Mouse (Mus musculus): ENCODE results near the gene Ulbp1.
"Not testable (repeated sequence)": the region's sequence is repeated elsewhere in the genome, so short reads cannot be mapped to it uniquely, and the experiment has no call there.

The Ulbp1 gene

DNA sequence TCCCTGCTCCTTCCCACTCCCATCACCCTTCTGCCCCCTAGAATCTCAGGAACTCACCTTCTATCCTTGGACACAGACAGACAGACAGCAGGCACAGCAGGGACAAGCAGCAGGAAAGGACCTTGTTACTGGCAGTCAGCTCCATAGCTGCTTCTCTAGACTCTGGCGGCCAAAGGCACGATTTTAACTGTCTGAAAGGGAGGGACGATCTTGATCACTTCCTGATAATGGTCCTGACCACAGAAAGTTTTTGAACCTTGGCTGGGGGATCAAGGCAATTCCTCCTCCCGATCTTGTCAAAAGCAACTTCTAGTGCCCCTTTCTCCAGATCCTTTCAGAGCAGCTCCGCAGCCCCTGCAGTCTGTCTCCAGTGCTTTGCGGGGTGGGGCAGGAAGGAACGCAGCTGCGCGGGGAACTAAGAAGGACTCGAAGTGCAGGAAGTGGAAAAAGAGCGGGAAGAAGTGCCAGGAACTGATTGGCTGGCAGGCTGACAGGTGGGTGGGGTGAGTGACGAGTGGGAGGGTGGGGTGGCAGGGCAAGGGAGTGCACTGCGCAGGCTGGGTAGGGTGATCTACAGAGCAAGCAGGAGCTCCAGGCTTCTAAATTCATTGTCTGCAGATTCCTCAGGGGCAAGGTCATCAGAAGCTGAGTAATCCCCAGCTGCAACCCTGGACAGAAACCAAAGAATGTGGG is at the start of gene Ulbp1:
Ulbp1 (minus strand) TSS at position 442 of the 693 bp plus-strand sequence.
- peak; percentile 98 for DNase-seq (ENCODE audit: low read depth)

DNA sequence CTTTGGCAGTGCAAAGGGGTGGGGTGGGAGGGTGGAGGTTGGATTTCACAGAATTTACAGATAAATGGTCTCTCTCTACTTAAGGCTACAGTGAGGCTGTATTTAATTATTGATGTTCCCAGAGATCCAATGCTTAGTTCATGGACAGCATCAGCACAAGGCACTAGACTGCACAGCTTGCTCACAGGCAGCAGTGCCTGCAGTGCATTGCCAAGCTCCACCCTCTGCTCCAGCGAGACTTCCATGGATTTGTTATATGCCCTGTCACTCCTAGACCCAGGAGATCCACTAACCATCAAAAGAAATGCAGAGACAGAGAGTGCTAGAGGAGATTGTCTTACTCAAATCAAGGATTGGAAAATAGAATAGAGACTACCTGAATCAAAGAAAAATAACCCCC is 24.7 kb upstream of the Ulbp1 start:
- not testable (repeated sequence) for DNase-seq (ENCODE audit: low read depth)

DNA sequence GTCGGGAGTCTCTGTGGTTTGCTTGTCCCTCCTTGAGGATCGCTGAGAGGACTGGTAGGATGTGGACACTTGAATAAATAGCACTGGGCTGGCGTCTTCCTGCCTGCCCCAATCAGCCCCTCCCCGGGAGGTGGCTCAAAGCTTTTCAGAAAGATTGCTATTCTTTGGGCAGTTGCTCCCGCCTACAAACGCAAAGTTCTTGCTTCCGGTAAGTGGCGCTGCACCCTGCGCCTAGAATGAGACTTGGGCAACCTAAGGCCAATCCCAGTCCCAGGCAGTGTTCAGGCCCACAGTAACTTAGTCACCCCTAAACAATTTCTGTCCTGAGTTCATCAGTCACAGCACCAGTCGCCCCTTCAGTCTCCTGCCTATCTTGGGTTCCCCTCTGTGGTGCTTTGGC is 18.9 kb upstream of the Ulbp1 start:
- DNase-seq (ENCODE audit: low read depth): not testable (repeated sequence)

DNA sequence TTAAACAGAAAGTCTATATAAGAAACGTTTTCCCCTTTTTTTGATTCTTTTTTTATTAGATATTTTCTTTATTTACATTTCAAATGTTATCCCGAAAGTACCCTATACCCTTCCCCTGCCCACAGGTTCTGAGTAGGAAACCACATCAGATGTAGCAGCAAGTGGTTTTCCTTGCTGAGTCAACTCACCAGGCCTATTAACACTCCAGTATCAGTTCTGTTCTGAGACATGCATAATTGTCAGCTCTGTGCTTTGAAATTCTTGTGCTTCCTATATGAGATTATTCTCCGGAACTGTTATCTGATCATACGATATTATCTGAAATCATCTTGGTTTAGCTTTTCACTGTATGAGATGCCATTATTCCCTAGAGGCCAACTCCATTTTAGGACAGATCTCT is 10.2 kb upstream of the Ulbp1 start:
- peak; percentile 84 for DNase-seq (ENCODE audit: low read depth)

DNA sequence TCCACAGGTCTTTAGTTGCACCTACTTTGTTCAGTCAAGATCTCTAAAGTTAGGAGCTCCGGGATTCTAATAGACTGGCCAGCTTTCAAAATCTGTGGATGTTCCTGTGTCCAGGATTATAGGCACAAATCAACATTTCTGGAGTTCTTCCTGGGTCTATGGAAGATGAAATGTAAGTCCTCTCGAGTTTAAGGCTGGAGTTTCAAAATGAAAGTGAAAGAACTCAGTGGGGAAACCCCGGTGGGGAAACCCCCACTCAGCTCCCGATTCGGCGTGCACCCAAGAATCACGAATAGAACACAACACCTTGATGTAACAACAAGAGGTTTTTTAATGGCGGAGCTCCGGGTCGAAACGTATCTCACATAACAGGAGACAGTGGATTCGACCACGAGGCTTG is 787 bp upstream of the Ulbp1 start:
- DNase-seq (ENCODE audit: low read depth): not testable (repeated sequence)

DNA sequence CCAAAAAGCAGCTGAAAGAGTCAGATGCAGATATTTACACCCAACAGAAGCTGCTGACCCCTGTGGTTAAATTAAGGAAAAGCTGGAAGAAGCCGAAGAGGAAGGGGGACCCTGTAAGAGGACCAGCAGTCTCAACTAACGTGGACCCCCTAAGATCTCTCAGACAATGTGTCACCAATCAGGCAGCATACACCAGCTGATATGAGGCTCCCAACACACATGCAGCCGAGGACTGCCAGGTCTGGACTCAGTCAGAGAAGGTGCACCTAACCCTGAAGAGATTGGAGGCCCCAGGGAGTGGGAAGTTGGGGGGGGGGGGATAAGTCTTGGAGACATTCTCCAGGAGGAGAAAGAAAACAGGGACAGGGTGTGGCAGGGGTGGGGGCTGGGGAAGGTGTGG is 1.8 kb downstream of the Ulbp1 start:
- DNase-seq (ENCODE audit: low read depth): peak; percentile 36

DNA sequence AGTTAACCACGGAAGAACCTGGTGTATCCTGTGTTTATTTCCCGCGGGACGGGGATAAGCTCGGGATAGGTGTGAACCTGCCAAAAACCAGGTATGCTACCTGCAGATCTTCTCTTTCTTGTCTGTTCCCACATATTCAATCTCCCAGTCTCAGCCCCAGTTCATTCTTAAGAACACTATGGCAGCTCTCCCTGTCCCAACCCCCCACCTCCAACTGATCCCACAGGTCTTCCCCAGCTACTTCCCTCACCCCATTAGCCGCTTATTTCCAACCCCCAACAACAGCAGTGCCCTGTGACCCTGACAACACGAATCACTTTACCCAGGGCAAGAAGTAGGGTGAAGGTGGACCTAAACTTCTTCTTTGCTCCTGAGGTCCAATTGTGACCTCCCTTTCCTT is 3.0 kb downstream of the Ulbp1 start:
- DNase-seq (ENCODE audit: low read depth): peak; percentile 23

DNA sequence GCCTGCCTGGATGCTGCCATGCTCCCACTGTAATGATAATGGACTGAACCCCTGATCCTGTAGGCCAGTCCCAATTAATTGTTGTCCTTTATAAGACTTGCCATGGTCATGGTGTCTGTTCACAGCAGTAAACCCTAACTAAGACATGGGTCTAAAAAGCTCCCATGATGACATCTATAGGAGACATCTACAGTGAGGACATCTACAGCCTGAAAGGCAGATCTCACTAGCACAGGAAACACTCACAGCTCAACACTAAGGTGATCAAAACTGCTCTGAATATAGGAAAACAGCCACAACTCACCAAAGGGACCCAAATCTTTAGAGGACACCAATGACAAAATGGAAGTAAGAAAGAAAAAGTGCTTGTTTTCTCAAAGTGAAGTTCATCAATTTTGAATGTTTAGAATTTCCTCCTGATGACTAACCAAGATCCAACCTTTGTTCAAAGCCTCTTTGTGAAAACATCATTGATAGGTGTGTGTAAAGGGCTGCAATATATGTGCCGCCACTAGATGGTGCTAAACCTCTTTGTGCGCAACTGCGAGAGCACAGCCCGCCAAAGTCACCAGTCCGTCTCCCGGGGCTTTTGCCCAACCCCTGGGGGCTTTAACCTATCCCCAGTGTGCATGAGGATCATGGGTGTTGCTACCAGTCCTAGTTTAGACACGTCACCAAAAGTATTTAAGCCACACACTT is 3.6 kb downstream of the Ulbp1 start:
- DNase-seq (ENCODE audit: low read depth): peak; percentile 48

DNA sequence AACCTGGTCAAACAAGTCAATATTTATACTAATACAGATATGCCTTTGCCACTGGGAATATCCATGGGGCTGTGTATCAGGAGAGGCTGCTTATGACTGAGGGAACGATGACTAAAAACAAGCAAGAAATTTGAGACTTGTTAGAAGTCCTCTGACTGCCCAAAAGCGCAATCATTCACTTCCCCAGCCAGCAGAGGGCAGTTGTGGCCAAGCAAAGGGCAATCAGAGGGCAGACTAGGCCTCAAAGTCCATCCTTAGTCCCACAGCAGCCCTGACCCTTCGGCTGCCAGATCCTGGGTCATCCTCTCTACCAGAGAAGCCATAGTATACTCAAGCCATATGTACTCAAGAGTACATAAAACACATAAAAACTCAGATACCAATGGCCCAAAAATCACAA is 11.4 kb downstream of the Ulbp1 start:
- DNase-seq (ENCODE audit: low read depth): peak; percentile 73

DNA sequence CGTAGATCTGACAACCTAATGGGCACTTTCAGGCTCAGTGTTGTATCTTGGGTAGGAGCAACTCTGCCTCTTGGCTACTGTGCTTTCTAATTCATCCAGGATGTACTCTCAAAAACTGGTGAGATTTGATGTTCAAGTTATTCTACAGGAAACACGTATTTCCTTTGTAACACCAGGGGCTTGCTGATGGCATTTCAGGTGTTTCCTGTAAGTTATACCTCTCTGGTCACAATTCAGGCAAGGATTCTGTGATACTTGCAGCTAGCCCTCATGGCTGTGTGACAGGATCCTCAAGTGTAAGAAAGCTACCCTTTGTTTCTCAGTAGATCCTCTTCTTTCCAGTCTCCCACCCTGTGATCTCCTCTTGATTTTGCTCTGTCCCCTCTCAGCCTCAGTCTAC is 34.5 kb downstream of the Ulbp1 start:
- DNase-seq (ENCODE audit: low read depth): peak; percentile 49

DNA sequence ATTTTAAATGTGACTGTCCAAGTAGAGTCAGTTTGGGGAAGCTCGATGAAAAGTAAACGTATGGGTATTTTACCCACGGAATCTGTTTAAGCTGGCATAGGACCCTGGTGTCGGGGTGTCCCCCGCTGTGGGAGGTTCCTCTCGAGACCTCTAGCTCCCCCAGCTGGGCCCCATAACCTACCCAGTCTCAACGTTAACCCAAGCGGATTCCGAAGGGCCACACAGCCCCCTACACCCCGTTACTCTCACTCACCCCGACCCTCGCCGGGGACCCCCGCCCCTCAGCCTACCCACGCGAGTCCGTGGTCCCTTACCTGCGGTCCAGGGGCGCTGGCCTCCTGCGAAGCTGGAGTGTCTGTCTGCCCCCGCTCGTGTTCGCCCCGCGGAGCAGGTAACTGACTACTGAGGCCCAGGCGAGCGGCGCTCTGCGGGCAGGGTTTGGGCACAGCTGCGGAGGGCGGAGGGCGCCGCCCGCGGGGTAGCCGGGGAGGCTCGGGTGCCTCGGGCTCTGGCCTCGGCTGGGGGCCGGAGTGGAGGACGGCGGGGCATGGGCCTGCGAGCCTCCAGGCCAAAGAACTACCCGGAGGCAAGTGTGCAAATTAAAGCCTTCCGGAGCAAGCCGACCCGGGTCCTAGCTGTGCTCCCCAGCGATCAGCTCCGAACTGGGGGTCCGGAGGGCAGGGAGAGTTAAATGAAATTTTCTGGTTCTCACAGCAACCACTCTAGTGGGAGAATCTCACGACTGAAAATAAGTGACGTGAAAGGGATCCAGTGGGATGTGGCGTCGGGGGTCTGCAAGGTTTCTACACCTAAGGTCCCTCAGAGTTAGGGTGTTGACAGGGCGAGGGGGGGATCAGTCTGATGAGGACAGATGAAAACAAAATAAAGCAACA is 80.0 kb downstream of the Ulbp1 start:
- DNase-seq (ENCODE audit: low read depth): no peak

DNA sequence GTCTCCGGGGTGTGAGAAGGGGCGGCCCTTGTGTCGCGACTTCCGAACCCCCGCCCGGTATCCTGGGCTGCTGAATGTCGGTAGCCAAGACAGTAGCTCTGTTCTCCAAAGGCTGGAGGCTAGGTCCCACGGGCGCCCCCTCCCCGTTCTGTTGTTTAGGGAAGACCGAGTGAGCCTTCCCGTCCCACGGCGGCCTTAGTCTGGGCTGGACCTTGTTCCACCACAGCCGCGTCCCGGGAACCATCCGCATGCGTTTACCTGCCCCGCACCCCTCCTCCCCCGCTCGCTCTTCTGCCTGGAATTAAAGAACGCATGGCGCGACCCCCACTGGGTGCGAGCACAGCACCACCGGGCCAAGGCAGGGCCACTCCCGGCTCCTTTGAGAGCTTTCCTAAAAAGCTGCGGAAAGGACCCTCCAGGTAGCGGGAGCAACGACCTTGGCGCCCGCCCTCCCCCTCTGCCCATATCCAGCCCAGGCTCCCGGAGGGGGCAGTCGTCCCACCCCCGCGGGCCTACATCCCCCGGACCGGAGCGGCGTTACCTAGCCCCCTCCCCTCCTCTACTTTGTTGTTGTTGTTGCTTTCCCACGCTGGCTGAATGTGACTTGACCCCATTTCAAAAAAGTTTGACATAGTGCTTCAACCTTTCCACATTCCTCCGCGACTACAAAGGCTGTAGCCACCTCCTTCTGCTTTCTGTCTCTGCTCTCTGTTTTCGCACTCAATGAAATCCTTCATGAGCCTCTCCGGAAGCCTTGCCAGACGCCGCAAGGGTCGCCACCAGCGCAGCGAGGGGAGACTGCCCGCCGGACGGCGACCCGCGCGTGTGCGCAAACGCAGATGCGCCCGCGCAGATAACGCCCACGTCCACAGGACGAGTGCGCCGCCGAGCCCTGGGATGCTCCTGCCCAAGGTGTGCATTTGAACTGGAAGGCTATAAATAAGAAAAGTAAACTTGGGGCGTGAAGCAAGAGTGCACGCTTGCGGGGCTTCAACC is 81.2 kb downstream of the Ulbp1 start:
- DNase-seq (ENCODE audit: low read depth): no peak

DNA sequence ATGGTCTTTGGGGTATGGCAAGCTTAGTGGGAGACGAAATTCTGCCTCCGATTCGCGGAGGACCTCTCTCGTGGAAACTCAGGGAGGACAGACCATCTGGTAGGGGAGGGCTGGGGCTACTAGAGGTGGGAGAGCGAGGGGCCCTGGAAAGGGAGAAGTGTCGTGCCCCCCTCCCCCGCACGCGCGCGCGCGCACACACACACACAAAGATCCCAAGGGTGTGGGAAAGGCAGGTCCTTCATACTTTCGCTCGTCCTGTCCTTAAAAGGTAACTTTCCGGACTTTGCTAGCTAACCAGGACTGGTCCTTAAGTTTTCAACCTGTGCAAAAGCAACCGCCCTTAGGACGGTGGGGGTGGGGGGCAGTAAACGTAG is 81.9 kb downstream of the Ulbp1 start:
- no peak for DNase-seq (ENCODE audit: low read depth)

DNA sequence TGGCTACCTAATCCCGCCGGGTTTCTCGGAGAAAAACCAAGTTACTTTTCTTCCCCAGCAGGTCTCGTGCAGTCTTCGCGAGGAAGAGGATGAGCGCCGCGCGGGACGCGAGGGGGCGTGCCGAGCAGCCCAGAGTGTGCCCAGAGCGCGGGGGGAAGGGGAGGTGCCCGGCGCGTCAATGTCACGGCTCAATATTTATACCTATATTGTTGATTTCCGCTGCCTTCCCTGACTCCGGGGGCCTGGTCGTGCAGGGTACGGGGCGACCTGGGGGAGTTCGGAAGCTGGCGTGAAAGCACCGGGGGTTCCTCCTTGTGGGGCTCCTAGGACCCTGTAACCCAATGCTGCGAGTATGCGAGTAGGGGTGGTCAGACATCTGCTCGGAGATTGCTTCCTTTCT is 82.3 kb downstream of the Ulbp1 start:
- DNase-seq (ENCODE audit: low read depth): no peak

Data from 416B (cell line).